Mouse (Mus musculus) left cerebral cortex, adult 11 months (tissue): ENCODE results near the gene Aox2.
A peak's percentile ranks its signal among the peaks of the same experiment; 100 is the strongest.

Experiments used
- DNase-seq: peaks from one replicate; pipeline ENCODE4 v3.0.0; 2022; ENCODE audit warnings: low spot score

Aox2 gene

DNA sequence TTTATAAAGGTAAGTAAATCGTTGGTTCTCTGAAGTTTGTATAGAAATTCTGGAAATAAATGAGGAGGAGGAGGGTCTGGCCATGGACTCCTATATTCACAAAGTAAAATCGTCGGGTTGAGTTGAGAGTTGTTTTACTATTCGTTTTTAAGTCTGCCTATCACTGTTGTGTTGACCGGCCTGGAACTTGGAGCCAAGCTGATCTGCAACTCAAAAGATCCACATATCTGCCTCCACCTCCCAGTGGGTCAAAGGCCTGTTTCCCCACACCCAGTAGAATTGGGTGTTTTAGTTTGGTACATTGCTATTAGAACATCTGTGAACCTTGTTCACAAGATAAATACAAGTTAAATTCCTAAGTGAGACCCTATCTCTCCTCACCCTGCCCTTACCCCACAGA is 125.6 kb downstream of the Aox2 start:
- DNase-seq: no peak

GRCm38 (mm10) chr1:58407321-58407720 is 129.2 kb downstream of the Aox2 start:
- DNase-seq: no peak

DNA sequence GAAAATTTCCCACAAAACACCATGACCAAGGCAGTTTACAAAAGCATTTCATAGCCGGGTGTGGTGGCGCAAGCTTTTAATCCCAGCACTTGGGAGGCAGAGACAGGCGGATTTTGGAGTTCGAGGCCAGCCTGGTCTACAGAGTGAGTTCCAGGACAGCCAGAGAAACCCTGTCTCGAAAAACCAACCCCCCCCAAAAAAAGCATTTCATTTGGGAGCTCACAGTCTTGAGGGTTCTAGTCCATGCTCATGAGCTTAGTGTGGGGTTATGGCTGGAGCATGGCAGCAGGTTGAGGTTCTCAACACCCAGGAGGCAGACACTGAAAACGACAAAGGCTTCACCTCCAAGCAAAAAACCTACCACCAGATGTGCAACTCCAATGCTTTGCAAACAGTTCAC is 130.0 kb downstream of the Aox2 start:
- DNase-seq: no peak

DNA sequence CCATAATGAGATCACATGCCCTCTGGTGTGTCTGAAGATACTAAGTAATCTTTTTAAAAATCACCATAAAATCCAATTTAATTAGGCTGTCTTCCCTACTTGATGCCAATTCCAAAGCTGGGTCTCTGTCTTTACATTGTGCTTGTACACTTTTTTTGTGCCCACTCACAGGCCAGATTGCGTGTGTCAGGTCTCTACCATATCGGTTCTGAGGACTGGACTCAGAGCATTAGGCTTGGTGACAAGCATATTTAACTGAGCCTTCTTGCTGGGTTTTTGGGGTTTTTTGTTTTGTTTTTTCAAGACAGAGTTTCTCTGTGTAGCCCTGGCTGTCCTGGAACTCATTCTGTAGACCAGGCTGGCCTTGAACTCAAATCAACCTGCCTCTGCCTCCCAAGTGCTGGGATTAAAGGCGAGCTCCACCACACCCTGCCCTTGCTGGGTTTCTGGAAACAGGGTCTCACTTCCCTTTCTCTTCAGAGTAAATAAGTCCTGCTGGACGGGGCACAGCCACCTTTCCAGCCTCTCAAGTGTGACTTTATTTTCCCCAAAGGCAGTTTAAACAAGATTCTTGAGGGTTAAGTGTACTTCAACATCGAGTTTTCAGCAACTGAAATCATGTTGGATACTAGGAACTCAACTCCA is 131.5 kb downstream of the Aox2 start:
- DNase-seq: no peak

DNA sequence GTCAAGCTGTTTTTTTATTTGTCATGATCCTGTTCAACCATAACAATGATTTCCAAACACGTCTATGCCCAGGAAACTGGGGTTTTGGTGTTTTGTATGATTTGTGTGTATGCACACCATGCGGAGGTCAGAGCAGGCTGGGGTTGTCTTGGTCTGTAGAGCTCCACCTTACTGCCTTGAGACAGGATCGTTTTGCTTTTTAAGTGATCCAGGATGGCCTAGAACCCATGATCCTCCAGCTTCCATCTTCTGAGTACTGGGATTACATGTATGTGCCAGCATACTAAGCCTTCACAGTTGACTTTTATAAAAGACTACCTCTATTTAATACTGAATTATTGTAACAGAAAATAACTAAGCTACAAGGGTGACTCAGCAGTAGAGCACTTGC is 132.1 kb downstream of the Aox2 start:
- no peak for DNase-seq

DNA sequence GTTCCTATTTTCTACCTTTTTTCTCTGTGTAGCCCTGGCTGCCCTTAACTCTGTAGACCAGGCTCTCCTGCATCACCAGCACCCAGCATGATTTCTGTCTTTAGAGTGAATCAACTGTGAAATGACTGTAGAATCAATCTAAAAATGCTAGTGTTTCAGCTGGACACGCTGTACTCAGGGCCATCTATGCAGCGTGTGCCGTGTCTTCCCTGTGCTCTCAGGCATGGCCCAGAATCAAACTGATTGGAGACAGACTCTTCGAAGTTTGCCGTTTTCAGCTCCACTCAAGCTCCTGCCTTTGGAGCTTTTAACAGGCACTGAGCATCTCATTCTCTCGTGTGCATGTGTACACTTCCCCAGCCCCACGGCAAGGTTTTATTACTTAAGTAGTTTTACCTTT is 132.7 kb downstream of the Aox2 start:
- DNase-seq: no peak

DNA sequence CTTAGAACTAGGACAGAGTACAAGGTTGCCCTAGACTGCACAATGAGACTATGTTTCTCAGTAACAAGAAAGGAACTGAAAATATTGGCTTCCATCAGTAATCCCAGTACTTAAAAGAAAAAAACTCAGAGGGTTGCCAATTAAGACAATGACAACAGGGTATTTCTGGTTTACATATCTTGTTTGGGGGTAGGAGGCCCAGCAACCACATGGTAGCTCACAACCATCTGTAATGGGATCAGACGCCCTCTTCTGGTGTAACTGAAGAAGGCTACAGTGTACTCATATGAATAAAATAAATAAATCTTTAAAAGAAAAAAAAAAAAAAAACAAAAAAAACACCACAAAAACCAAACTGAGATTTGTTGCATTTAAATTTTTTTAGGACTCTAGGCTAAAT is 137.3 kb downstream of the Aox2 start:
- no peak for DNase-seq

GRCm38 (mm10) chr1:58416048-58416447 is 137.9 kb downstream of the Aox2 start:
- no peak for DNase-seq

DNA sequence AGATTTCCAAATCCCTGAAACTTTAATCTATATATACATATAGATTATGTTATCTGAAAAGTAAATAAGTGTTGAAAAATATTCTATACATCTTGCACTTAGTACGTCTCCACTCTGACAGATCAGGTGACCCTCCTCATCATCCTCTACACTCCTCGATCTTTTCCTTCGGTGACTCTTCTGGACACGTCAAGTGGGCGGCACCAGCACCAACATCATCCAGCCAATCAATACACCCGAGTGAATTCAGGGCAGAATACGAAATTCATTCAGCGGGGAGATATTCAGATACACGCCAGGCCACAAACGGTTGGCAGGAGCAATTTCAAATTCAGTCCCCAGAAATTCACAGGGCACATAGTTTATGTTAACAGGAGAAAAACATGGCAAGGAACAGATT is 141.9 kb downstream of the Aox2 start:
- no peak for DNase-seq

- no peak for DNase-seq
Observed at GRCm38 (mm10) chr1:58420961-58421360, 142.8 kb downstream of the Aox2 start.

DNA sequence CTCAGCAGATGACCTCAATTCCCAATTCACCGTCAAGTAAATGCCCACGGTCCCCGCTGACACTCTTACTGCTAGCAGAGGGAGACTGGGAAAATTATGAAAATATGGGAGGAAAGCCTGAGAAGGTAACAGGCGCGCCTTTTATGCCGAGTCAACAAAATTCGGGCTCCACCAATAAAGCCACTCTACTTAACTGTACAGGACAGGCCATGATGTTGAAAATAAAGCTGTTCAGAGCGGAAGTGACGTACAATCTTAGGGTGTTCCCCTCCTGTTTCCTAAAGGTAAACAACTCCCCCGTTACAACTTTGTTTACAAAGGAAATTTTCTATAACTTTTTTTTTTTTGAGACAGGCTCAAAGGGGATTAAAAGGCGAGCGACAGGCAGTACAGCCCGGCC is 144.8 kb downstream of the Aox2 start:
- DNase-seq: no peak

GRCm38 (mm10) chr1:58423371-58424248 is 145.5 kb downstream of the Aox2 start, which contains the start of gene Clk1:
Gene Clk1, minus strand, starts transcription at chr1:58424066.
- DNase-seq: peak; percentile 93

GRCm38 (mm10) chr1:58424551-58424950 is 146.4 kb downstream of the Aox2 start:
- no peak for DNase-seq
